Mouse (Mus musculus): ENCODE results near the gene Olfr1062. TPM values are rescaled to one million over a fixed set of nuclear protein-coding genes. Genes with fewer than 3 reads are reported as not detected.
"Not testable (repeated sequence)": the region's sequence is repeated elsewhere in the genome, so short reads cannot be mapped to it uniquely, and the experiment has no call there.

Gene Olfr1062
- total RNA-seq (2021) = not detected
- long read RNA-seq = 0 reads

- not testable (repeated sequence) for DNase-seq (ENCODE audit: low spot score in 2 of 2)
These were observed at the start of gene Olfr1062 for GRCm38 (mm10) chr2:86426649-86427048. Gene Olfr1062, minus strand, starts transcription at chr2:86426749.

GRCm38 (mm10) chr2:86464442-86465109, 38.0 kb upstream of the Olfr1062 start:
- DNase-seq (ENCODE audit: low spot score in 2 of 2) = peak; percentile 3 to 66

- no peak for DNase-seq (ENCODE audit: low spot score in 2 of 2)
These were observed 33.9 kb upstream of the Olfr1062 start for GRCm38 (mm10) chr2:86460434-86460833.

- no peak for DNase-seq (ENCODE audit: low spot score in 2 of 2)
These were observed 29.6 kb upstream of the Olfr1062 start, which contains the start of gene Olfr1066 for GRCm38 (mm10) chr2:86456169-86456568. Gene Olfr1066, minus strand, starts transcription at chr2:86456269.

GRCm38 (mm10) chr2:86450491-86450890, 23.9 kb upstream of the Olfr1062 start, which contains the start of gene Olfr1065:
Gene Olfr1065, minus strand, starts transcription at chr2:86450591.
- not testable (repeated sequence) for DNase-seq (ENCODE audit: low spot score in 2 of 2)

GRCm38 (mm10) chr2:86442101-86442500, 15.6 kb upstream of the Olfr1062 start:
- DNase-seq (ENCODE audit: low spot score in 2 of 2) = not testable (repeated sequence)

- not testable (repeated sequence) for DNase-seq (ENCODE audit: low spot score in 2 of 2)
These were observed 2.0 kb upstream of the Olfr1062 start for GRCm38 (mm10) chr2:86428511-86428910.

- no peak for DNase-seq (ENCODE audit: low spot score in 2 of 2)
These were observed 12.6 kb downstream of the Olfr1062 start, which contains the start of gene Olfr1061 for GRCm38 (mm10) chr2:86413950-86414349. Gene Olfr1061, minus strand, starts transcription at chr2:86414050.

- DNase-seq (ENCODE audit: low spot score in 2 of 2) = no peak
These were observed 31.4 kb downstream of the Olfr1062 start for GRCm38 (mm10) chr2:86395114-86395513.

GRCm38 (mm10) chr2:86388461-86388860, 38.1 kb downstream of the Olfr1062 start, which contains the start of gene Olfr1058:
Gene Olfr1058, minus strand, starts transcription at chr2:86388561.
- not testable (repeated sequence) for DNase-seq (ENCODE audit: low spot score in 2 of 2)

- DNase-seq (ENCODE audit: low spot score in 2 of 2) = no peak
These were observed 48.3 kb downstream of the Olfr1062 start, which contains the start of gene Olfr1057 for GRCm38 (mm10) chr2:86378293-86378692. Gene Olfr1057, minus strand, starts transcription at chr2:86378393.

Other genes starting within 250 kb of the Olfr1062 start
- not detected for gene Olfr1044, start 248.9 kb downstream of the Olfr1062 start, total RNA-seq (2021)
- gene Olfr52, start 241.1 kb downstream of the Olfr1062 start, total RNA-seq (2021) = not detected
- gene Olfr1045, start 223.7 kb downstream of the Olfr1062 start, total RNA-seq (2021) = not detected
- gene Olfr1046, start 207.4 kb downstream of the Olfr1062 start, total RNA-seq (2021) = not detected
- not detected for gene Olfr1047, start 195.3 kb downstream of the Olfr1062 start, total RNA-seq (2021)
- gene Olfr1048, start 186.5 kb downstream of the Olfr1062 start, total RNA-seq (2021) = not detected
- not detected for gene Olfr1049, start 168.4 kb downstream of the Olfr1062 start, total RNA-seq (2021)
- not detected for gene Olfr1051, start 147.7 kb downstream of the Olfr1062 start, total RNA-seq (2021)
- gene Olfr1052, start 134.3 kb downstream of the Olfr1062 start, total RNA-seq (2021) = not detected
- gene Olfr1053, start 111.5 kb downstream of the Olfr1062 start, total RNA-seq (2021) = not detected
- not detected for gene Olfr1054, start 91.3 kb downstream of the Olfr1062 start, total RNA-seq (2021)
- gene Olfr1055, start 76.5 kb downstream of the Olfr1062 start, total RNA-seq (2021) = not detected
- not detected for gene Olfr1056, start 64.3 kb downstream of the Olfr1062 start, total RNA-seq (2021)
- not detected for gene Olfr1057, start 48.4 kb downstream of the Olfr1062 start, total RNA-seq (2021)
- not detected for gene Olfr1058, start 38.2 kb downstream of the Olfr1062 start, total RNA-seq (2021)
- gene Olfr1061, start 12.7 kb downstream of the Olfr1062 start, total RNA-seq (2021) = not detected
- gene Olfr1065, start 23.8 kb upstream of the Olfr1062 start, total RNA-seq (2021) = not detected
- not detected for gene Olfr1066, start 29.5 kb upstream of the Olfr1062 start, total RNA-seq (2021)
- gene Olfr228, start 60.6 kb upstream of the Olfr1062 start, total RNA-seq (2021) = not detected
- not detected for gene Olfr1076, start 81.7 kb upstream of the Olfr1062 start, total RNA-seq (2021)
- gene Olfr1079, start 115.7 kb upstream of the Olfr1062 start, total RNA-seq (2021) = not detected
- gene Olfr1080, start 131.5 kb upstream of the Olfr1062 start, total RNA-seq (2021) = not detected
- not detected for gene Olfr1082, start 172.2 kb upstream of the Olfr1062 start, total RNA-seq (2021)
- gene Olfr1084, start 213.0 kb upstream of the Olfr1062 start, total RNA-seq (2021) = not detected
- gene Olfr1085, start 235.3 kb upstream of the Olfr1062 start, total RNA-seq (2021) = not detected

Measured in layer of hippocampus, adult 18-20 months (tissue).